Mouse (Mus musculus) embryonic facial prominence, embryonic 12.5 days (tissue): Measurements from ENCODE around the gene Efs. TPM values are rescaled to one million over a fixed set of nuclear protein-coding genes. Genes with fewer than 3 reads are reported as not detected.

Experiments used
- ATAC-seq: fragments of 200-750 bp; cut with Nextera tagmentation; 2 replicates; pipeline ENCODE4 v1.8.0; 2017; ENCODE audit not compliant: insufficient number of reproducible peaks, insufficient read depth, low FRiP score, low TSS enrichment
- H3K27ac ChIP-seq: fragments of 300-500 bp; sonication (generic); 2 replicates; pipeline ENCODE4 v1.5.1; 2016; ENCODE audit warnings: mild to moderate bottlenecking
- H3K27me3 ChIP-seq: fragments of 300-500 bp; sonication (generic); 2 replicates; pipeline ENCODE4 v1.6.1; 2016; ENCODE audit warnings: mild to moderate bottlenecking, moderate library complexity
- H3K36me3 ChIP-seq: fragments of 300-500 bp; sonication (generic); 2 replicates; pipeline ENCODE4 v1.6.1; 2016; ENCODE audit warnings: mild to moderate bottlenecking
- H3K4me1 ChIP-seq: fragments of 300-500 bp; sonication (generic); 2 replicates; pipeline ENCODE4 v1.6.1; 2016
- H3K4me2 ChIP-seq: fragments of 300-500 bp; sonication (generic); replicated peaks from 2 replicates; pipeline ENCODE4 v1.6.1; 2016; ENCODE audit warnings: mild to moderate bottlenecking, moderate library complexity
- H3K4me3 ChIP-seq: fragments of 300-500 bp; sonication (generic); 2 replicates; pipeline ENCODE4 v1.5.1; 2016; ENCODE audit warnings: mild to moderate bottlenecking
- H3K9ac ChIP-seq: fragments of 300-500 bp; sonication (generic); 2 replicates; pipeline ENCODE4 v1.6.1; 2016; ENCODE audit warnings: mild to moderate bottlenecking, moderate library complexity
- H3K9me3 ChIP-seq: fragments of 300-500 bp; sonication (generic); 2 replicates; pipeline ENCODE4 v1.6.1; 2016; ENCODE audit warnings: mild to moderate bottlenecking, moderate library complexity
- WGBS: fragments of 180-500 bp; shearing (Covaris S2); methylation state at CpG from one replicate; pipeline ENCODE4 v1.1.7; 2016; 5-methylcytosine and 5-hydroxymethylcytosine counted together
- microRNA counts: library from miRNA; unstranded; fragments of <30 nt; microRNA quantifications from one replicate; lab custom pipeline; 2017
- microRNA-seq: library from miRNA; unstranded; fragments of <30 nt; microRNA quantifications from one replicate; pipeline ENCODE4, GENCODE M21; 2017
- polyA plus RNA-seq: library from polyadenylated mRNA; unstranded; fragments of >200 nt; fragmentation: Nextera tagmentation; extraction: Ambion mirVana; gene quantifications from 2 replicates; pipeline ENCODE4 v1.2.1, GENCODE M21; 2016

Efs gene
- polyA plus RNA-seq, 1 experiment from 2014 or later = 49.3 TPM

GRCm38 (mm10) chr14:54883154-54884021, 42.5 kb downstream of the Efs start, which contains the start of the genes Bcl2l2 and Gm20521:
Gene Bcl2l2 (plus strand): TSS chr14:54883377.
Gene Gm20521 (plus strand): TSS chr14:54883441.
- Histone ChIP-seq H3K4me3 (peak within 1 kb of the TSS; percentile 66), H3K9me3 (no peaks in the 10 kb centered on the region), H3K9ac (peak within 1 kb of the TSS; percentile 85), H3K27ac (peak within 1 kb of the TSS; percentile 94), H3K36me3 (peaks cover 20% of the 10 kb centered on the region; the same call in 1 of the 2 replicates), H3K4me1 (peaks cover 18% of the 10 kb centered on the region), H3K4me2 (peak within 1 kb of the TSS; percentile 84), H3K27me3 (0 out of 2 replicates have a peak, but pooled peaks cover under 1% of the 10 kb centered on the region)
- under 1% methylated on average over 27 of the region's 27 CpGs for WGBS
- ATAC-seq = peak; percentile 83

- Histone ChIP-seq H3K9me3 (no peaks in the 10 kb centered on the region), H3K4me2 (peak within 1 kb of the TSS; percentile 99), H3K36me3 (no peaks in the 10 kb centered on the region), H3K27me3 (peaks cover 18% of the 10 kb centered on the region; the same call in 1 of the 2 replicates), H3K4me1 (peaks cover 15% of the 10 kb centered on the region), H3K4me3 (peak within 1 kb of the TSS; percentile 71), H3K9ac (peak within 1 kb of the TSS; percentile 78), H3K27ac (peak within 1 kb of the TSS; percentile 63; the same call in 1 of the 2 replicates)
- WGBS = 0% methylated on average over 58 of the region's 61 CpGs
- ATAC-seq = peak; percentile 73
Observed at GRCm38 (mm10) chr14:54877048-54877715, 48.7 kb downstream of the Efs start, which contains the start of gene Ppp1r3e. Gene Ppp1r3e (minus strand): TSS chr14:54877550.

- Histone ChIP-seq H3K9ac (peak overlapping the region; percentile 78), H3K27ac (peak overlapping the region; percentile 63; the same call in 1 of the 2 replicates), H3K36me3 (no peaks in the 10 kb centered on the region), H3K4me1 (peaks cover 15% of the 10 kb centered on the region), H3K27me3 (peaks cover 18% of the 10 kb centered on the region; the same call in 1 of the 2 replicates), H3K4me3 (peak overlapping the region; percentile 71), H3K4me2 (peak overlapping the region; percentile 99), H3K9me3 (no peaks in the 10 kb centered on the region)
- under 1% methylated on average over 66 of the region's 72 CpGs for WGBS
- ATAC-seq = peak; percentile 84
Observed at GRCm38 (mm10) chr14:54876539-54877047, 49.3 kb downstream of the Efs start.

GRCm38 (mm10) chr14:54875844-54876538, 49.9 kb downstream of the Efs start:
- 2% methylated on average over 36 of the region's 36 CpGs for WGBS

GRCm38 (mm10) chr14:54874165-54874564, 51.8 kb downstream of the Efs start:
- 79% methylated on average over 3 of the region's 3 CpGs for WGBS
- Histone ChIP-seq H3K4me1 (peaks cover 15% of the 10 kb centered on the region), H3K4me2 (no peak overlapping the region), H3K9ac (no peak overlapping the region), H3K36me3 (no peaks in the 10 kb centered on the region), H3K27me3 (peaks cover 18% of the 10 kb centered on the region; the same call in 1 of the 2 replicates), H3K4me3 (no peak overlapping the region), H3K27ac (no peak overlapping the region), H3K9me3 (no peaks in the 10 kb centered on the region)
- no peak for ATAC-seq

More at GRCm38 (mm10) chr14:54875844-54876538, 49.9 kb downstream of the Efs start:
- H3K4me1 ChIP-seq = peaks cover 15% of the 10 kb centered on the region
- ATAC-seq = 0 out of 2 replicates have a peak, but pooled peaks have one; percentile 22
- peaks cover 18% of the 10 kb centered on the region; the same call in 1 of the 2 replicates for H3K27me3 ChIP-seq
- peak overlapping the region; percentile 71 for H3K4me3 ChIP-seq
- peak overlapping the region; percentile 99 for H3K4me2 ChIP-seq
- peak overlapping the region; percentile 78 for H3K9ac ChIP-seq
- peak overlapping the region; percentile 63; the same call in 1 of the 2 replicates for H3K27ac ChIP-seq
- no peaks in the 10 kb centered on the region for H3K36me3 ChIP-seq
- no peaks in the 10 kb centered on the region for H3K9me3 ChIP-seq

- Histone ChIP-seq H3K36me3 (no peaks in the 10 kb centered on the region), H3K4me3 (no peak within 1 kb of the TSS), H3K9me3 (no peaks in the 10 kb centered on the region), H3K4me2 (no peak within 1 kb of the TSS), H3K9ac (no peak within 1 kb of the TSS), H3K27me3 (no peaks in the 10 kb centered on the region), H3K27ac (no peak within 1 kb of the TSS), H3K4me1 (peaks cover 5% of the 10 kb centered on the region)
- ATAC-seq = no peak
- 86% methylated on average over 5 of the region's 5 CpGs for WGBS
Observed at GRCm38 (mm10) chr14:54870861-54871260, 55.1 kb downstream of the Efs start, which contains the start of gene Homez. Gene Homez (minus strand): TSS chr14:54870961.

GRCm38 (mm10) chr14:54868026-54868425, 57.9 kb downstream of the Efs start:
- H3K4me1 ChIP-seq = no peaks in the 10 kb centered on the region
- H3K36me3 ChIP-seq = no peaks in the 10 kb centered on the region
- WGBS = 85% methylated on average over 4 of the region's 4 CpGs
- no peak overlapping the region for H3K27ac ChIP-seq
- no peaks in the 10 kb centered on the region for H3K27me3 ChIP-seq
- no peaks in the 10 kb centered on the region for H3K9me3 ChIP-seq
- no peak overlapping the region for H3K9ac ChIP-seq
- no peak overlapping the region for H3K4me2 ChIP-seq
- no peak for ATAC-seq
- H3K4me3 ChIP-seq = no peak overlapping the region

GRCm38 (mm10) chr14:54866936-54867335, 59.0 kb downstream of the Efs start:
- WGBS = 55% methylated on average over 5 of the region's 5 CpGs

More at GRCm38 (mm10) chr14:54866936-54867335, 59.0 kb downstream of the Efs start:
- H3K36me3 ChIP-seq = no peaks in the 10 kb centered on the region
- no peaks in the 10 kb centered on the region for H3K27me3 ChIP-seq
- no peaks in the 10 kb centered on the region for H3K9me3 ChIP-seq
- no peak overlapping the region for H3K4me3 ChIP-seq
- H3K4me2 ChIP-seq = no peak overlapping the region
- no peak for ATAC-seq
- H3K9ac ChIP-seq = no peak overlapping the region
- no peak overlapping the region for H3K27ac ChIP-seq
- H3K4me1 ChIP-seq = no peaks in the 10 kb centered on the region

MicroRNA genes within 50 kb of the gene (microRNA counts, 519-probe panel; counts per million panel counts)
- microRNA mmu-miR-208a (lab: Ali Mortazavi, UCI) = 460 counts per million, percentile 65 among the panel's probes with 10 or more counts
- 460 counts per million, percentile 65 among the panel's probes with 10 or more counts for microRNA mmu-miR-208b (lab: Ali Mortazavi, UCI)

Small RNA genes lying within 50 kb of the gene (microRNA-seq; reads per million reads assigned to microRNA genes)
- gene Mir208a (7.4 reads per million, percentile 23 among the genes with 10 or more reads in this experiment), gene Mir208b (48.4 reads per million, percentile 43 among the genes with 10 or more reads in this experiment)

Other genes starting within 250 kb of the Efs start
- 94.4 and 106 TPM in 2 replicates for gene 1700123O20Rik, start 239.9 kb downstream of the Efs start, polyA plus RNA-seq
- 150 and 157 TPM in 2 replicates for gene Acin1, start 239.2 kb downstream of the Efs start, polyA plus RNA-seq
- 0.09 and 0.19 TPM in 2 replicates for gene Gm29776, start 227.3 kb downstream of the Efs start, polyA plus RNA-seq
- 0.42 TPM in 1 of 2 replicates, not detected in the other for gene Cebpe, start 214.0 kb downstream of the Efs start, polyA plus RNA-seq
- gene Slc7a8, start 144.2 kb downstream of the Efs start, polyA plus RNA-seq = 3.3 and 4.4 TPM in 2 replicates
- gene Rnf212b, start 112.0 kb downstream of the Efs start, polyA plus RNA-seq = not detected in 2 replicates
- 12.6 and 14.2 TPM in 2 replicates for gene Homez, start 55.2 kb downstream of the Efs start, polyA plus RNA-seq
- gene Ppp1r3e, start 48.6 kb downstream of the Efs start, polyA plus RNA-seq = 0.56 and 1.3 TPM in 2 replicates
- gene Bcl2l2, start 42.7 kb downstream of the Efs start, polyA plus RNA-seq = 2.8 and 3.6 TPM in 2 replicates
- 0.24 TPM in 1 of 2 replicates, not detected in the other for gene Gm20521, start 42.7 kb downstream of the Efs start, polyA plus RNA-seq
- 199 and 201 TPM in 2 replicates for gene Pabpn1, start 33.6 kb downstream of the Efs start, polyA plus RNA-seq
- 114 and 122 TPM in 2 replicates for gene Slc22a17, start 13.0 kb downstream of the Efs start, polyA plus RNA-seq
- gene Il25, start 6.6 kb upstream of the Efs start, polyA plus RNA-seq = 0.15 TPM in 1 of 2 replicates, not detected in the other
- gene Cmtm5, start 10.1 kb upstream of the Efs start, polyA plus RNA-seq = 6.2 and 9.5 TPM in 2 replicates
- gene Myh6, start 40.8 kb upstream of the Efs start, polyA plus RNA-seq = 2.2 and 3.2 TPM in 2 replicates
- gene Gm17428, start 50.8 kb upstream of the Efs start, polyA plus RNA-seq = not detected in 2 replicates
- gene Myh7, start 68.5 kb upstream of the Efs start, polyA plus RNA-seq = 7.6 and 8.3 TPM in 2 replicates
- 79.9 and 81.3 TPM in 2 replicates for gene Ngdn, start 89.3 kb upstream of the Efs start, polyA plus RNA-seq
- 7.9 TPM in 2 replicates for gene Zfhx2, start 166.2 kb upstream of the Efs start, polyA plus RNA-seq
- gene Thtpa, start 168.7 kb upstream of the Efs start, polyA plus RNA-seq = 22.2 and 24.2 TPM in 2 replicates
- 14.8 and 17.2 TPM in 2 replicates for gene Ap1g2, start 180.5 kb upstream of the Efs start, polyA plus RNA-seq
- 2.6 and 2.9 TPM in 2 replicates for gene Jph4, start 190.8 kb upstream of the Efs start, polyA plus RNA-seq